Mouse (Mus musculus): ENCODE measurements around the gene Lars2. TPM values are rescaled to one million over a fixed set of nuclear protein-coding genes. Genes with fewer than 3 reads are reported as not detected.

Gene Lars2
- total and polyA plus RNA-seq, 2 experiments from 2014 or later = 32.4 to 956 TPM

- 0 out of 2 replicates have a peak, but pooled peaks cover 4% of the 10 kb centered on the region for H3K4me1 ChIP-seq (ENCODE audit: insufficient read depth, low read length)
- H3K27ac ChIP-seq = no peak overlapping the region
- WGBS = 78% methylated on average over 18 of the region's 18 CpGs
- H3K9ac ChIP-seq (replicated peaks; ENCODE audit: low read length) = no peak overlapping the region
- no peak for TF ChIP-seq CTCF (IDR thresholded peaks at IDR 0.05; ENCODE audit: low read depth)
- no peaks in the 10 kb centered on the region for H3K36me3 ChIP-seq (ENCODE audit: insufficient read depth, low read length)
- H3K27me3 ChIP-seq (ENCODE audit: insufficient read depth, low read length) = no peaks in the 10 kb centered on the region
- peak overlapping the region; percentile 59; the same call in 1 of the 2 replicates for H3K4me3 ChIP-seq (ENCODE audit: low read length)
- ATAC-seq = no peak
- H3K9me3 ChIP-seq (ENCODE audit: low read length) = no peaks in the 10 kb centered on the region
- peak overlapping the region; percentile 65 for H3K4me2 ChIP-seq (ENCODE audit: low read depth, low read length)
- DNase-seq (ENCODE audit: low spot score) = no peak
Observed at GRCm38 (mm10) chr9:123480253-123480921, 113.7 kb downstream of the Lars2 start.

GRCm38 (mm10) chr9:123481136-123481535 lies 114.4 kb downstream of the Lars2 start:
- no peak overlapping the region for H3K4me3 ChIP-seq (ENCODE audit: low read length)
- peak overlapping the region; percentile 65 for H3K4me2 ChIP-seq (ENCODE audit: low read depth, low read length)

GRCm38 (mm10) chr9:123483598-123483997 lies 116.9 kb downstream of the Lars2 start:
- DNase-seq (ENCODE audit: low spot score) (no peak), ATAC-seq (no peak)
- no peaks in the 10 kb centered on the region for H3K36me3 ChIP-seq (ENCODE audit: insufficient read depth, low read length)
- peaks cover 7% of the 10 kb centered on the region; the same call in 1 of the 2 replicates for H3K4me1 ChIP-seq (ENCODE audit: insufficient read depth, low read length)
- no peaks in the 10 kb centered on the region for H3K27me3 ChIP-seq (ENCODE audit: insufficient read depth, low read length)
- no peak for TF ChIP-seq CTCF (IDR thresholded peaks at IDR 0.05; ENCODE audit: low read depth)
- no peak overlapping the region for H3K9ac ChIP-seq (replicated peaks; ENCODE audit: low read length)
- H3K4me2 ChIP-seq (ENCODE audit: low read depth, low read length) = no peak overlapping the region
- no peak overlapping the region for H3K4me3 ChIP-seq (ENCODE audit: low read length)
- no peak overlapping the region for H3K27ac ChIP-seq
- no peaks in the 10 kb centered on the region for H3K9me3 ChIP-seq (ENCODE audit: low read length)
- WGBS = 89% methylated on average over 1 of the region's 1 CpGs

More at GRCm38 (mm10) chr9:123481136-123481535, 114.4 kb downstream of the Lars2 start:
- DNase-seq (ENCODE audit: low spot score) (no peak), ATAC-seq (no peak)
- Histone ChIP-seq H3K27me3 (ENCODE audit: insufficient read depth, low read length) (no peaks in the 10 kb centered on the region), H3K9ac (replicated peaks; ENCODE audit: low read length) (no peak overlapping the region), H3K27ac (no peak overlapping the region), H3K4me1 (ENCODE audit: insufficient read depth, low read length) (0 out of 2 replicates have a peak, but pooled peaks cover 4% of the 10 kb centered on the region), H3K9me3 (ENCODE audit: low read length) (no peaks in the 10 kb centered on the region), H3K36me3 (ENCODE audit: insufficient read depth, low read length) (no peaks in the 10 kb centered on the region)
- 73% methylated on average over 7 of the region's 7 CpGs for WGBS
- no peak for TF ChIP-seq CTCF (IDR thresholded peaks at IDR 0.05; ENCODE audit: low read depth)

- no peaks in the 10 kb centered on the region for H3K9me3 ChIP-seq (ENCODE audit: low read length)
- no peak overlapping the region for H3K27ac ChIP-seq
- no peaks in the 10 kb centered on the region for H3K27me3 ChIP-seq (ENCODE audit: insufficient read depth, low read length)
- H3K4me2 ChIP-seq (ENCODE audit: low read depth, low read length) = no peak overlapping the region
- H3K9ac ChIP-seq (replicated peaks; ENCODE audit: low read length) = no peak overlapping the region
- WGBS = 96% methylated on average over 3 of the region's 3 CpGs
- ATAC-seq = no peak
- no peak for TF ChIP-seq CTCF (IDR thresholded peaks at IDR 0.05; ENCODE audit: low read depth)
- DNase-seq (ENCODE audit: low spot score) = no peak
- no peak overlapping the region for H3K4me3 ChIP-seq (ENCODE audit: low read length)
- H3K36me3 ChIP-seq (ENCODE audit: insufficient read depth, low read length) = no peaks in the 10 kb centered on the region
- H3K4me1 ChIP-seq (ENCODE audit: insufficient read depth, low read length) = peaks cover 3% of the 10 kb centered on the region; the same call in 1 of the 2 replicates
Observed at GRCm38 (mm10) chr9:123484830-123485229, 118.1 kb downstream of the Lars2 start.

- H3K9ac ChIP-seq (replicated peaks; ENCODE audit: low read length) = no peak overlapping the region
- no peak overlapping the region for H3K4me3 ChIP-seq (ENCODE audit: low read length)
- H3K27ac ChIP-seq = no peak overlapping the region
- WGBS = 92% methylated on average over 4 of the region's 4 CpGs
- ATAC-seq = no peak
- H3K36me3 ChIP-seq (ENCODE audit: insufficient read depth, low read length) = no peaks in the 10 kb centered on the region
- H3K27me3 ChIP-seq (ENCODE audit: insufficient read depth, low read length) = no peaks in the 10 kb centered on the region
- DNase-seq (ENCODE audit: low spot score) = no peak
- no peak overlapping the region for H3K4me2 ChIP-seq (ENCODE audit: low read depth, low read length)
- H3K9me3 ChIP-seq (ENCODE audit: low read length) = no peaks in the 10 kb centered on the region
- TF ChIP-seq CTCF (IDR thresholded peaks at IDR 0.05; ENCODE audit: low read depth) = no peak
- peaks cover 3% of the 10 kb centered on the region; the same call in 1 of the 2 replicates for H3K4me1 ChIP-seq (ENCODE audit: insufficient read depth, low read length)
Observed at GRCm38 (mm10) chr9:123485561-123485960, 118.8 kb downstream of the Lars2 start.

- DNase-seq (ENCODE audit: low spot score) = no peak
- TF ChIP-seq CTCF (IDR thresholded peaks at IDR 0.05; ENCODE audit: low read depth) = no peak
- Histone ChIP-seq H3K4me1 (ENCODE audit: insufficient read depth, low read length) (peaks cover 3% of the 10 kb centered on the region; the same call in 1 of the 2 replicates), H3K4me3 (ENCODE audit: low read length) (no peak overlapping the region), H3K9ac (replicated peaks; ENCODE audit: low read length) (no peak overlapping the region), H3K27ac (no peak overlapping the region), H3K36me3 (ENCODE audit: insufficient read depth, low read length) (no peaks in the 10 kb centered on the region), H3K27me3 (ENCODE audit: insufficient read depth, low read length) (no peaks in the 10 kb centered on the region), H3K4me2 (ENCODE audit: low read depth, low read length) (no peak overlapping the region), H3K9me3 (ENCODE audit: low read length) (no peaks in the 10 kb centered on the region)
- no peak for ATAC-seq
- 73% methylated on average over 3 of the region's 3 CpGs for WGBS
Observed at GRCm38 (mm10) chr9:123486635-123487034, 119.9 kb downstream of the Lars2 start.

- H3K9ac ChIP-seq (replicated peaks; ENCODE audit: low read length) = no peak overlapping the region
- peaks cover 3% of the 10 kb centered on the region; the same call in 1 of the 2 replicates for H3K4me1 ChIP-seq (ENCODE audit: insufficient read depth, low read length)
- no peaks in the 10 kb centered on the region for H3K27me3 ChIP-seq (ENCODE audit: insufficient read depth, low read length)
- no peaks in the 10 kb centered on the region for H3K9me3 ChIP-seq (ENCODE audit: low read length)
- no peaks in the 10 kb centered on the region for H3K36me3 ChIP-seq (ENCODE audit: insufficient read depth, low read length)
- no peak overlapping the region for H3K4me2 ChIP-seq (ENCODE audit: low read depth, low read length)
- TF ChIP-seq CTCF (IDR thresholded peaks at IDR 0.05; ENCODE audit: low read depth) = no peak
- WGBS = 75% methylated on average over 2 of the region's 2 CpGs
- H3K27ac ChIP-seq = no peak overlapping the region
- no peak for ATAC-seq
- no peak for DNase-seq (ENCODE audit: low spot score)
- no peak overlapping the region for H3K4me3 ChIP-seq (ENCODE audit: low read length)
Observed at GRCm38 (mm10) chr9:123489073-123489472, 122.3 kb downstream of the Lars2 start.
